Mouse (Mus musculus) forelimb bud, embryonic 11.5 days (tissue): ENCODE data around the gene Mier1.
A peak's percentile ranks its signal among the peaks of the same experiment; 100 is the strongest.

Source experiments
- DNase-seq: peaks from one replicate; pipeline ENCODE4 v3.0.0-alpha.2; 2012; ENCODE audit warnings: low read depth, low spot score

Gene Mier1

GRCm38 (mm10) chr4:103114184-103115111 is at the start of gene Mier1, which contains the start of gene Wdr78:
Mier1 (plus strand) TSS chr4:103114390.
Wdr78 (minus strand) TSS chr4:103114555.
- DNase-seq = peak; percentile 96

- DNase-seq = no peak
Observed at GRCm38 (mm10) chr4:103064421-103064820, 49.8 kb upstream of the Mier1 start.

- no peak for DNase-seq
Observed at GRCm38 (mm10) chr4:103064976-103065375, 49.2 kb upstream of the Mier1 start.

- no peak for DNase-seq
Observed at GRCm38 (mm10) chr4:103067906-103068655, 46.1 kb upstream of the Mier1 start.

GRCm38 (mm10) chr4:103070631-103071030 is 43.6 kb upstream of the Mier1 start:
- peak; percentile 44 for DNase-seq

GRCm38 (mm10) chr4:103085237-103085636 is 29.0 kb upstream of the Mier1 start:
- DNase-seq = no peak

- no peak for DNase-seq
Observed at GRCm38 (mm10) chr4:103095921-103096320, 18.3 kb upstream of the Mier1 start.

GRCm38 (mm10) chr4:103098532-103098931 is 15.7 kb upstream of the Mier1 start:
- no peak for DNase-seq

GRCm38 (mm10) chr4:103112651-103113050 is 1.5 kb upstream of the Mier1 start:
- no peak for DNase-seq

GRCm38 (mm10) chr4:103113402-103113801 is 788 bp upstream of the Mier1 start:
- DNase-seq = peak; percentile 6

GRCm38 (mm10) chr4:103118888-103119228 is 4.7 kb downstream of the Mier1 start:
- no peak for DNase-seq

GRCm38 (mm10) chr4:103119229-103120027 is 5.2 kb downstream of the Mier1 start:
- peak; percentile 69 for DNase-seq

- DNase-seq = peak; percentile 7
Observed at GRCm38 (mm10) chr4:103120028-103120384, 5.8 kb downstream of the Mier1 start.

- DNase-seq = no peak
Observed at GRCm38 (mm10) chr4:103120395-103120794, 6.2 kb downstream of the Mier1 start.

- DNase-seq = no peak
Observed at GRCm38 (mm10) chr4:103120874-103121389, 6.7 kb downstream of the Mier1 start.

GRCm38 (mm10) chr4:103123086-103123485 is 8.9 kb downstream of the Mier1 start:
- no peak for DNase-seq

GRCm38 (mm10) chr4:103123606-103124005 is 9.4 kb downstream of the Mier1 start:
- no peak for DNase-seq

- no peak for DNase-seq
Observed at GRCm38 (mm10) chr4:103126533-103126932, 12.3 kb downstream of the Mier1 start.

- DNase-seq = no peak
Observed at GRCm38 (mm10) chr4:103136946-103137345, 22.8 kb downstream of the Mier1 start.

- DNase-seq = peak; percentile 55
Observed at GRCm38 (mm10) chr4:103146339-103146738, 32.1 kb downstream of the Mier1 start.

GRCm38 (mm10) chr4:103151946-103152345 is 37.8 kb downstream of the Mier1 start:
- no peak for DNase-seq

GRCm38 (mm10) chr4:103158781-103159180 is 44.6 kb downstream of the Mier1 start:
- DNase-seq = no peak
